Mouse (Mus musculus) kidney, embryonic 15.5 days (tissue): Measurements from ENCODE around the gene Thap4. TPM values are rescaled to one million over a fixed set of nuclear protein-coding genes. Genes with fewer than 3 reads are reported as not detected.

Experiments used
- ATAC-seq: fragments of 200-750 bp; cut with Nextera tagmentation; replicated peaks from 2 replicates; pipeline ENCODE4 v1.8.0; 2017; ENCODE audit warnings: moderate TSS enrichment; ENCODE audit not compliant: low FRiP score
- H3K27ac ChIP-seq: fragments of 300-500 bp; sonication (generic); 2 replicates; pipeline ENCODE4 v1.5.1; 2015; ENCODE audit warnings: mild to moderate bottlenecking, inconsistent platforms
- H3K27me3 ChIP-seq: fragments of 300-500 bp; sonication (generic); 2 replicates; pipeline ENCODE4 v1.6.1; 2015; ENCODE audit warnings: inconsistent platforms
- H3K36me3 ChIP-seq: fragments of 300-500 bp; sonication (generic); 2 replicates; pipeline ENCODE4 v1.6.1; 2015; ENCODE audit warnings: inconsistent platforms
- H3K4me1 ChIP-seq: fragments of 300-500 bp; sonication (generic); 2 replicates; pipeline ENCODE4 v1.6.1; 2015; ENCODE audit warnings: inconsistent platforms
- H3K4me2 ChIP-seq: fragments of 300-500 bp; sonication (generic); 2 replicates; pipeline ENCODE4 v1.6.1; 2015; ENCODE audit warnings: moderate library complexity, mild to moderate bottlenecking, inconsistent platforms
- H3K4me3 ChIP-seq: fragments of 300-500 bp; sonication (generic); replicated peaks from 2 replicates; pipeline ENCODE4 v1.5.1; 2015; ENCODE audit warnings: mild to moderate bottlenecking, inconsistent platforms
- H3K9ac ChIP-seq: fragments of 300-500 bp; sonication (generic); 2 replicates; pipeline ENCODE4 v1.6.1; 2015; ENCODE audit warnings: mild to moderate bottlenecking, inconsistent platforms
- H3K9me3 ChIP-seq: fragments of 300-500 bp; sonication (generic); replicated peaks from 2 replicates; pipeline ENCODE4 v1.6.1; 2016; ENCODE audit warnings: inconsistent platforms
- WGBS: fragments of 180-500 bp; shearing (Covaris S2); methylation state at CpG from one replicate; pipeline ENCODE4 v1.1.7; 2015; ENCODE audit warnings: mixed read lengths; 5-methylcytosine and 5-hydroxymethylcytosine counted together
- polyA plus RNA-seq: library from polyadenylated mRNA; unstranded; fragments of >200 nt; fragmentation: Nextera tagmentation; extraction: Ambion mirVana; gene quantifications from 2 replicates; pipeline ENCODE4 v1.2.1, GENCODE M21; 2015

Gene Thap4
- polyA plus RNA-seq = 61.1 and 63.7 TPM in 2 replicates

DNA sequence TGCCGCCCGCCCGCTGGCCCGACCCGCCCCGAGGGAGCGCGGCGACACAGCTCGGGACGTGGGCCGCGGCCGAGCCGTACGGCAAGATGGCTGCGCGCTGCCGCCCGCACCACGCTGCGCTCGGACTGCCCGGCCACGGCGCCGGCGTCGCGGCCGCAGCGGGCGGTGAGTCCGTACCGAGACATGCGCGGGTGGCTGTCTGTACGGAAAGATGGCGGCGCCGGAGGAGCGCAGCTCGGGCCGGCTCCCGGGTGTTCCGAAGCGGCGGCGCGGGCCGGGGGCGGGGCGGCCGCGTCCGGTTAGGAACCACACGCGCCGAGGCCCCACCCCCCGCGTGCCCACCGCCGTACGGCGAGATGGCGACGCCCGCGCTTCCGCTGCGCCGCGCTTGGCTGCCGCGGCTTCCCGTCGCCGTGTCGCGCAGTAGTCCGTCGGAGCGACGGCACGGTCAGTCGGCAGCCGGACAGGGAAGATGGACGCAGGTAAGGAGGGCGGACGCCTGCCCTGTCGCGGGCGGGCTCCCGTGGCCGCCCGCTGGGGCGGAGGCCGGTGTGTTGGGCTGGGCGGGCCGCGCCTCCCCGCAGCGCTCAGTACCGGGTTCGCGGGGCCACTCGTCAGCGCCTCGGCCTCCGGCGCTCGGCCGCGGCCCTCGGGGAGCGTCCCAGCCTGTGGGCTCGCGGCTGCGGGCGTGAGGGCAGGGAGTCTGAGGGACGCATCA, at the start of gene Thap4:
Gene Thap4, minus strand, starts transcription at position 292 of the 718 bp plus-strand sequence.
- peak; percentile 94 for ATAC-seq
- Histone ChIP-seq H3K9ac (peak within 1 kb of the TSS; percentile 77), H3K36me3 (peaks cover 11% of the 10 kb centered on the region), H3K27ac (peak within 1 kb of the TSS; percentile 92), H3K4me1 (peaks cover 29% of the 10 kb centered on the region), H3K27me3 (no peaks in the 10 kb centered on the region), H3K9me3 (no peaks in the 10 kb centered on the region), H3K4me3 (peak within 1 kb of the TSS; percentile 99), H3K4me2 (peak within 1 kb of the TSS; percentile 86)
- WGBS = under 1% methylated on average over 117 of the region's 121 CpGs

DNA sequence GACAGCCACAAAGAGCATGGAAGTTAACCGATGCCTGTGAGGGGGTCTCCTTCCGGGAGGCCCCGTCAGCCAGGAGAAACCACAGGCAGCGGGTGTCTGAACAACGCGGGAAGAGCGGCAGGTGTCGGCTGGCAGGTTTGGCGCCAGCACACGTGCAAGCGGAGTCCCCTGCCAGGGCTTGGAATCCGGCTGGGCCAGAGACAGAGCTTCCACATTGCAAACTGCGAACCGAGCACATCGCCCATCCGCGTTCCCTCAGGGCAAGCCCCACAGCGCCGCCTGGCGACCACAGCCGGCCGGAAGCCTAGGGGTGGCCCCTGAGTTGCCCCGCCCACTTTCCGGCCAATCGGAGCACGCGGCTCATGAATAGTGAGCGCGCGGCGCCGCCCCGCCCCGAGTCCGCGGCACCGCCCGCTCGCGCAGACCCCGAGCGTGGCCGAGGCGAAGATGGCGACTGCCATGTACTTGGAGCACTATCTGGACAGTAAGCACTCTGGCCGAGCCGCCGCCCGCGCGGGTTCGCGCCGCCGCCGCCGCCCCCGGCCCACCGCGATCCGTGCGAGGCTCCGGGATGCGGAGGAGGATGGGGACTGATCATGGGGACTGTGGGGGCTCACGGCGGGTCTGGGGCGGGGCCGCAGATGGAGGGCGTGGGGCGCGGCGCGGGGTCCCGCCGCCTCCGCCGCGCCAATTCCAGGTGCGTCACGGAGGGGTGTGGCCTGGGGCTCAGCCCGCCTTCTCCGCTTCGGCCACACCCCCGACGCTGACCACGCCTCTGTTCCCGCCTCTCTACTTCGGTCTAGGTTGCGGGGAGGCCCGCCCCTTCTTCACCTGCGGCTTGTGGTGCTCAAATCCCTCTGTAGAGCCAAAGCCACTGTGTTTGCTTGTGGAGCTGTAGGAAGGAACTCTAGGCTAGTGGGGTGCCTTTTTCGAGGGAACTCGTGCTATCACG, 49.2 kb upstream of the Thap4 start, which contains the start of gene Ing5:
Gene Ing5, plus strand, starts transcription at position 410 of the 952 bp plus-strand sequence.
- H3K36me3 ChIP-seq = peaks cover 51% of the 10 kb centered on the region
- H3K4me3 ChIP-seq = peak within 1 kb of the TSS; percentile 92
- WGBS = under 1% methylated on average over 92 of the region's 94 CpGs
- H3K9ac ChIP-seq = peak within 1 kb of the TSS; percentile 89
- peak within 1 kb of the TSS; percentile 88 for H3K4me2 ChIP-seq
- peaks cover 41% of the 10 kb centered on the region for H3K4me1 ChIP-seq
- H3K9me3 ChIP-seq = no peaks in the 10 kb centered on the region
- no peaks in the 10 kb centered on the region for H3K27me3 ChIP-seq
- peak; percentile 94 for ATAC-seq
- peak within 1 kb of the TSS; percentile 99 for H3K27ac ChIP-seq

DNA sequence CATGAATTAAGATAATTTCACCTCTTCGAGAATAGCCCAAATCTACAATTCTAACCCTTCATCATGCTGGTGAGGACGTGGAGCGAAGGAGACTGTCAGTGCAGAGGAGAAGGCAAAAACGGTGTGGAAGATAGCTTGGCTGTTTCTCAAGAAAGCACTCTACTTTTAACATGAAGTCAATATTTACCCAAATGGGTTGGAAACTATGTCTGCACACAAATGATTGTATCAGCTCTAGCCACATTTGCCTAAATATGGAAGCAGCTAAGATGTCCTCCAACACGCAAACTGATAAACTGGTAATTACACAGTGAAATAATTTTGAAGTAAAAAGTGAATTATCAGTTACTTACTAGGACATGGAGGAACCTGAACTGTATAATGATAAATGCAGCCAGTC, 48.1 kb upstream of the Thap4 start:
- no peaks in the 10 kb centered on the region for H3K27me3 ChIP-seq
- peaks cover 41% of the 10 kb centered on the region for H3K4me1 ChIP-seq
- peak overlapping the region; percentile 88 for H3K4me2 ChIP-seq
- no peak overlapping the region for H3K9ac ChIP-seq
- H3K27ac ChIP-seq = peak overlapping the region; percentile 93; the same call in 1 of the 2 replicates
- peak overlapping the region; percentile 92 for H3K4me3 ChIP-seq
- peaks cover 51% of the 10 kb centered on the region for H3K36me3 ChIP-seq
- H3K9me3 ChIP-seq = no peaks in the 10 kb centered on the region
- 83% methylated on average over 5 of the region's 5 CpGs for WGBS
- ATAC-seq = no peak

DNA sequence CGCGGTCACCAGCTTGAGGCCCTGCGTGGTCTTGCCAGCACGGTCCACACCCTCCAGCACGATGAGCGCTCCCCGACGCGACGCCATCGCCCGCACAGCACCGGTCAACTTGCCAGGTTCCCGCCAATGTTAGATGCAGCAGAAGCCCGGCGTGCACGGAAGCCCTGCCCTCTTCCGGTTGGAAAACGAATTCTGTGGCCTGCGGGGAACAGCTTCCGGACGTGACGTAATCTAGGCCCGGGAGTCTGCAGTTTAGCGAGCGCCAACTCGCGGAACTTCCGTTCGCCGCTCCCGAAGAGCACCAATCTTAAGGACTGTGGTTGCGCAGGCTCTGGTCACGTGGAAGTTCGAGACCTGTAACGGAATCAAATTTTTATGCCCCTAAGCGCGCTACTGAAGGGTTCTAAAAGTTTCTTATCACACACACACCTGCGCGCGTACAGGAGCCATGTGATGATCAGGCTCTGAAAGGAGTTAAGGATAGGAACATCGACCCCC, 47.1 kb upstream of the Thap4 start, which contains the start of gene Dtymk:
Gene Dtymk, minus strand, starts transcription at position 194 of the 498 bp plus-strand sequence.
- Histone ChIP-seq H3K9me3 (no peaks in the 10 kb centered on the region), H3K36me3 (peaks cover 53% of the 10 kb centered on the region), H3K4me1 (peaks cover 41% of the 10 kb centered on the region), H3K4me3 (peak within 1 kb of the TSS; percentile 73), H3K27ac (peak within 1 kb of the TSS; percentile 93), H3K4me2 (peak within 1 kb of the TSS; percentile 88), H3K9ac (peak within 1 kb of the TSS; percentile 68), H3K27me3 (no peaks in the 10 kb centered on the region)
- ATAC-seq = peak; percentile 43
- WGBS = 0% methylated on average over 42 of the region's 42 CpGs

DNA sequence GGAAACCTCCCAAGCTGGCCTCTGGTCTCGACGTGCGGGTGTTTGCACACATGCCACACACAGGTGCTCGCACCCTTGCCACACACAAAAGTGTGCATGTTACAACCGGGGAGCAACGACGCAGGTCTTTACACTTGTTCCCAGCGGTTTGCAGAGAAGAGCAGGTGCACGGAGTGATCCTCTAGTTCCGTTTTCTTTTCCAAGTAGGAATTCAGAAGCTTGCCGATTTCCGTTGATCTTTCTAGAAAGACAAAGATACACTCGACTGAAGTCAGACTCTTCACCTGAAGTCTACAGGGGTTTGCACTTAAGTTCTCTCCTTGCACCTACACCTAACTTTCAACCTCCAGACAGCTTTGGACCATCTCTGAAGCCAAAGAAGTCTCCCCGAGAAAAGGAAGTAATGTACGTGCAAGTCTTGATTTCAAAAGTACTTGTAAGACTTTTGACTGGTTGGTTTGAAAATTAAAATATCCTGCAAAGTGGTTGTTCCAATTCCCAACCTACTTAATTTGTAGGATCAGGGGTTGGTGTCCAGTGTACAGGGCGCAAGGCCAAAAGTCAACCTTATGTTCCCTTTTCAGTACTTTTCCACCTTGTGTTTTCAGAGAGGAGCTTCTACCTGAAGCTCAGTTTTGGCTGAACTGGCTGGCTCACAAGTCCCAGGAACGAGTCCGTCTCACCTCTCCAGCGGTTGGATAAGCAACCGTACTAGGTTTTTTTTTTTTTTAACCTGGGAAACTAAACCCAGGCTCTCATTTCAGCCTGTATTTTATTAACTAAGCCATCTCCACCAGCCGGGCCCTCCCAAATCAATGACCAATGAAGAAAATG, 46.2 kb upstream of the Thap4 start:
- 74% methylated on average over 21 of the region's 21 CpGs for WGBS

DNA sequence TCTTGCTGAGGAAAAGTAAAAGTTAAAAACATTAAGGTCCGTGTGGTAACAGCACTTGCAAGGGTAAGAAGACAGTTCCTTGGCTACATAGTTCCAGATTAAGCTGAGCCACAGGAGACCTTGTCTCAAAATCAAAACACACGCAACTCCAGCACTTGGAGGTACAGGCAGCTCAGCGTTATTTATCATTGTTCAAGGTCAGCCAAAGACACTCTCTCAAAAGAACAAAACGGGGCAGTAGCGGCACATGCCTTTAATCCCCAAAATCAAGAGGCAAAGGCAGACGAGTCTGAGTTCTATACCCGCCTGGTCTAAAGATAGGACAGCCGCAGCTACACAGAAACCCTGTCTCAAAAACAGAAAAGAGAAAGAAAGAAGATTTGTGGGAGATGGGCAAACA, 41.2 kb upstream of the Thap4 start:
- 82% methylated on average over 8 of the region's 8 CpGs for WGBS
- no peak overlapping the region for H3K4me2 ChIP-seq
- H3K9me3 ChIP-seq = no peaks in the 10 kb centered on the region
- H3K4me1 ChIP-seq = peaks cover 4% of the 10 kb centered on the region
- peaks cover 93% of the 10 kb centered on the region for H3K36me3 ChIP-seq
- H3K27me3 ChIP-seq = no peaks in the 10 kb centered on the region
- ATAC-seq = no peak
- H3K9ac ChIP-seq = no peak overlapping the region
- H3K4me3 ChIP-seq = no peak overlapping the region
- no peak overlapping the region for H3K27ac ChIP-seq

More for the DNA sequence above, 46.2 kb upstream of the Thap4 start:
- H3K4me3 ChIP-seq = peak overlapping the region; percentile 73
- H3K4me2 ChIP-seq = peak overlapping the region; percentile 88
- H3K36me3 ChIP-seq = peaks cover 49% of the 10 kb centered on the region
- ATAC-seq = no peak
- peak overlapping the region; percentile 68 for H3K9ac ChIP-seq
- peak overlapping the region; percentile 93 for H3K27ac ChIP-seq
- H3K4me1 ChIP-seq = peaks cover 40% of the 10 kb centered on the region
- H3K27me3 ChIP-seq = no peaks in the 10 kb centered on the region
- H3K9me3 ChIP-seq = no peaks in the 10 kb centered on the region

DNA sequence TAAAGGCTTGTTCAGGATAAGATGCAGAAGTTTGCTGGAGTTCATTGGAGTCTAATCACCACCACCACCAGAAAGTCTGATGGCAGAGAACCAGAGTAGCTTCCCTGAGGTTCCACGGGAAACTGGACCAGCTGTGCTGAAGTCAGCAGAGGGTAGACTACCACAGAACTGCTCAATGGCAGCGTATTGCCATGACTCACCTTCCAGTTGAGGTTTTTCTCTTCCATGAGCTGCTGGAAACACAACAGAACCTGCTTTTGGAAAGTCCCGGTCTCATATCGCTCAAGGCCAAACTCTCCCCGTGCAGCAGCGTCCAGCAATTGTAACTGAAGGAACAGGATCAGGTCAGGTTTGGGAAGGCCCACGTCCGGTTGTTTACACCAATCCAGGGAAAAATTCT, 39.9 kb upstream of the Thap4 start:
- Histone ChIP-seq H3K4me3 (no peak overlapping the region), H3K4me2 (no peak overlapping the region), H3K27me3 (no peaks in the 10 kb centered on the region), H3K27ac (no peak overlapping the region), H3K9me3 (no peaks in the 10 kb centered on the region), H3K4me1 (no peaks in the 10 kb centered on the region), H3K36me3 (peaks cover 95% of the 10 kb centered on the region), H3K9ac (no peak overlapping the region)
- no peak for ATAC-seq
- WGBS = 90% methylated on average over 8 of the region's 8 CpGs

DNA sequence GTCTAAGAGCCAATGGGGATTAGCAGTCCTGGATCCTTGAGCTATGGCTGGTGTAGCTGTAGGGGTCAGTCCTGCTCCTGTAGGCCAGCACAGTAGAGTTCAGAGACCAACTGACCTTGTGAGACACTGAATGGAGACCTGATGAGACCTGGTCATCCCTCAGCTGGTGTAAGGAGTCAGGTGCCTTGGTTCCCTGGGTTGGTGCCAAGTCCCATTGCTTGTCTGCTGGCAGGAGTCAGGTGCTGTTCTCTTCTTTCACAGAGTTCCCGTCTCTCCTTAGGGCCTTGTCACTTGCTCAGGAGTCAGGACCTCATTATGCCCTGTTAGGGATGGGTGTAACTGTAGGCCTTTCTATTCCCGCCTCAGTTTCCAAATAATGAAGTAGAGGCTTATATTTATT, 32.2 kb upstream of the Thap4 start:
- no peak overlapping the region for H3K27ac ChIP-seq
- H3K4me3 ChIP-seq = no peak overlapping the region
- peaks cover 100% of the 10 kb centered on the region for H3K36me3 ChIP-seq
- ATAC-seq = no peak
- no peak overlapping the region for H3K4me2 ChIP-seq
- no peaks in the 10 kb centered on the region for H3K27me3 ChIP-seq
- H3K4me1 ChIP-seq = no peaks in the 10 kb centered on the region
- H3K9me3 ChIP-seq = no peaks in the 10 kb centered on the region
- whole genome bisulfite sequencing = 83% methylated on average over 2 of the region's 2 CpGs
- no peak overlapping the region for H3K9ac ChIP-seq

DNA sequence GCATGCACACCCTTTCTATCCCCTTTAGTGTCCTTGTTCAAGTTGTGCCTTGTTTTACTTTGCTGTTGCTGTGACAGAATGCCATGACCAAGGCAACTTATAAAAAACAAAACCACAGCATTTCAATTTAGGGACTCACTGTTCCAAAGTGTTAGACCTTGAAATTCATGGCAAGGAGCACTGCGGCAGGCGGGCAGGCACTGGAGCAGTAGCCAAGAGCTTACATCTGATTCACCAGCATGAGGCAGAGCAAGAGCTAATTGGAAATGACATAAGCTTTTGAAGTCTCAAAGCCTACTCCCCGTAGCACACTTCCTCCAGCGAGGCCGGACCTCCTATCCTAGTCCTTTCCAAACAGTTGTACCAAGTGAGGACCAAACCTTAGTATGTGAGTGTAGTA, 22.0 kb upstream of the Thap4 start:
- 95% methylated on average over 5 of the region's 5 CpGs for WGBS
- Histone ChIP-seq H3K4me2 (no peak overlapping the region), H3K27ac (no peak overlapping the region), H3K9me3 (no peaks in the 10 kb centered on the region), H3K4me3 (no peak overlapping the region), H3K9ac (no peak overlapping the region), H3K27me3 (no peaks in the 10 kb centered on the region), H3K36me3 (peaks cover 85% of the 10 kb centered on the region), H3K4me1 (no peaks in the 10 kb centered on the region)
- ATAC-seq = no peak

DNA sequence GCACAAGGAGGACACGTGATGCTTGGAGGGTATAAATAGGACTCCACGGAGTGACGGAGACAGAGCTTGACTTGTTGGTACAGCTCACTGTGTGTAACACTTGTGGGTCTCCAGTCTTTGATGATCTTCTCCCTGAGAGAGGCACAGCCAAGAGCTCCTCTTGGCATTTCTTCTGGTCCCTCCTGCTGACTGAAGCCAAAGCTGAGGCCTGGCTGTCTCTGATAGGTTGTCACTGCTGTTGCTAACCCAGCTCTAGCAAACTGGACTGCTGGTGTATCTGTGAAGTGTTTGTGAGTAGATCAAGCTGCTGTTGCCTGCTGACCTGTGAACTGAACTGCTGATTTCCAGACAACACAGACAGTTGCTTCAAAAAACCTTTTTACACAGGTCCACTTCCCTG, 15.2 kb upstream of the Thap4 start:
- WGBS = 98% methylated on average over 3 of the region's 3 CpGs
- H3K27ac ChIP-seq = no peak overlapping the region

DNA sequence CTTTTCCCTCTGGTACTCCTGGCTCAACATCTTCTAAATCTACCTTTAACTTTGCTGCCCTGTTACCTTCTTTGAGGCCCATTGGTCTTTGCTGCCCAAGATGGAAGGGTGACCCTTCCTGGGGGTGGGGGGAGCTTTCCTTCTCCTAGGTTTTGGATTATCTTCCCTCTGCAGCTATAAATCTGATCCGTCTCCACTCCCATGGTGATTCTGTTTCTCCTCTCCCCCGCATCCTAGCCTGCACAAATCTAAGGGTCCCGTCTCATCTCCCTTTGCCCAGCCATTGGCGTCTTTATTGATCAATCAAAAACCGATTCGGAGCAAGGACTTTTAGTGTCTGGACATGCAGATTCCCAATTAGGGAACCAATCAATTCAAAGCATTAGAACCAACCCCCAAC, 12.9 kb upstream of the Thap4 start:
- H3K4me3 ChIP-seq = no peak overlapping the region
- H3K27ac ChIP-seq = no peak overlapping the region
- H3K4me2 ChIP-seq = no peak overlapping the region; the same call in 1 of the 2 replicates
- no peaks in the 10 kb centered on the region for H3K4me1 ChIP-seq
- H3K9me3 ChIP-seq = no peaks in the 10 kb centered on the region
- no peaks in the 10 kb centered on the region for H3K27me3 ChIP-seq
- peak; percentile 66 for ATAC-seq
- H3K9ac ChIP-seq = no peak overlapping the region
- 54% methylated on average over 6 of the region's 6 CpGs for WGBS
- peaks cover 33% of the 10 kb centered on the region for H3K36me3 ChIP-seq

More for the DNA sequence above, 15.2 kb upstream of the Thap4 start:
- H3K9me3 ChIP-seq = no peaks in the 10 kb centered on the region
- no peaks in the 10 kb centered on the region for H3K27me3 ChIP-seq
- H3K4me2 ChIP-seq = no peak overlapping the region
- no peaks in the 10 kb centered on the region for H3K4me1 ChIP-seq
- no peak overlapping the region for H3K4me3 ChIP-seq
- ATAC-seq = no peak
- H3K9ac ChIP-seq = no peak overlapping the region
- H3K36me3 ChIP-seq = peaks cover 53% of the 10 kb centered on the region
